Mouse (Mus musculus) gonadal fat pad, adult 2 months (tissue): ENCODE measurements around the gene Ets2. TPM values are rescaled to one million over a fixed set of nuclear protein-coding genes. Genes with fewer than 3 reads are reported as not detected.
"Not testable (repeated sequence)": the region's sequence is repeated elsewhere in the genome, so short reads cannot be mapped to it uniquely, and the experiment has no call there.

ENCODE experiments used
- DNase-seq: peaks from one replicate; pipeline ENCODE4 v3.0.0-alpha.2; 2012; ENCODE audit warnings: low read depth
- polyA plus RNA-seq: library from polyadenylated mRNA; depleted of rRNA; stranded (reverse); fragments of >200 nt; gene quantifications from 2 replicates; pipeline ENCODE4 v1.2.3, GENCODE M21; 2012

Ets2 gene
- polyA plus RNA-seq, 1 experiment = 32.5 TPM

GRCm38 (mm10) chr16:95699721-95700120 is 2.2 kb upstream of the Ets2 start:
- no peak for DNase-seq

GRCm38 (mm10) chr16:95700224-95700623 is 1.7 kb upstream of the Ets2 start:
- no peak for DNase-seq

GRCm38 (mm10) chr16:95702562-95703545 is 979 bp downstream of the Ets2 start:
- DNase-seq = no peak

GRCm38 (mm10) chr16:95703958-95704357 is 2.1 kb downstream of the Ets2 start:
- no peak for DNase-seq

- no peak for DNase-seq
Measured at GRCm38 (mm10) chr16:95704662-95705330, 2.9 kb downstream of the Ets2 start.

- DNase-seq = no peak
Measured at GRCm38 (mm10) chr16:95705771-95706170, 3.9 kb downstream of the Ets2 start.

GRCm38 (mm10) chr16:95708211-95709004 is 6.5 kb downstream of the Ets2 start:
- DNase-seq = peak; percentile 79

- DNase-seq = no peak
Measured at GRCm38 (mm10) chr16:95709175-95709574, 7.3 kb downstream of the Ets2 start.

GRCm38 (mm10) chr16:95710129-95710528 is 8.3 kb downstream of the Ets2 start:
- DNase-seq = no peak

GRCm38 (mm10) chr16:95712121-95712520 is 10.2 kb downstream of the Ets2 start:
- DNase-seq = no peak

- not testable (repeated sequence) for DNase-seq
Measured at GRCm38 (mm10) chr16:95713077-95713476, 11.2 kb downstream of the Ets2 start.

- peak; percentile 41 for DNase-seq
Measured at GRCm38 (mm10) chr16:95715026-95715425, 13.2 kb downstream of the Ets2 start.

GRCm38 (mm10) chr16:95716061-95716706 is 14.3 kb downstream of the Ets2 start:
- no peak for DNase-seq

GRCm38 (mm10) chr16:95717631-95718030 is 15.8 kb downstream of the Ets2 start:
- DNase-seq = no peak

GRCm38 (mm10) chr16:95718119-95718518 is 16.2 kb downstream of the Ets2 start:
- no peak for DNase-seq

- DNase-seq = no peak
Measured at GRCm38 (mm10) chr16:95720532-95720931, 18.7 kb downstream of the Ets2 start.

- no peak for DNase-seq
Measured at GRCm38 (mm10) chr16:95724251-95724650, 22.4 kb downstream of the Ets2 start.

GRCm38 (mm10) chr16:95724776-95725175 is 22.9 kb downstream of the Ets2 start:
- no peak for DNase-seq

GRCm38 (mm10) chr16:95726802-95727201 is 24.9 kb downstream of the Ets2 start:
- DNase-seq = no peak

GRCm38 (mm10) chr16:95728453-95729435 is 26.9 kb downstream of the Ets2 start:
- peak; percentile 96 for DNase-seq
